Mouse (Mus musculus): Measurements from ENCODE around the gene Tuba1c.

- no peak for TF ChIP-seq POLR2A (IDR thresholded peaks at IDR 0.05; ENCODE audit: extremely low read depth, insufficient read depth, low read length)
- peak; percentile 29 for TF ChIP-seq CTCF (IDR thresholded peaks at IDR 0.05; ENCODE audit: low read depth, low read length)
Measured at GRCm38 (mm10) chr15:99039996-99040919, 10.6 kb downstream of the Tuba1c start.
